Mouse (Mus musculus): ENCODE data around the gene Dhrs1.

The Dhrs1 gene

DNA sequence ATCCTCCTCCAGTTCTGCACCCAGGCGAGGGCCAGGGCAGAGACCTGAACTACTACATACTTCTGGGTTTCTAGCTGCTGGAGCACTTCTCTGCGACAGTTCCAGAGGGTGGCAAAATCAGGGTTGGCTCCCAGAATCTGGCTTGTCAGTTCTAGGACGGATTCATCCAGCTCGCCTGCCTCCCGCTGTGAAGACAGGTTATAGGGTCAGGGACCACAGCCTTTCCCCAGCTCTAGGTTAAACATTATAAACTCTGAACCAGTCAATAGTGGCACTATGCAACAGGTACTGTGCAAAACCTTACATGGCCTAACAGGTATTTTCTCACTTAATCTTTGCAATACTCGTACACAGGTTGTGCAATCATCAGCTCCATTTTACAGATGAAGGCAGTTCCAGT, 24.4 kb downstream of the Dhrs1 start:
- DNase-seq (ENCODE audit: low spot score): no peak

DNA sequence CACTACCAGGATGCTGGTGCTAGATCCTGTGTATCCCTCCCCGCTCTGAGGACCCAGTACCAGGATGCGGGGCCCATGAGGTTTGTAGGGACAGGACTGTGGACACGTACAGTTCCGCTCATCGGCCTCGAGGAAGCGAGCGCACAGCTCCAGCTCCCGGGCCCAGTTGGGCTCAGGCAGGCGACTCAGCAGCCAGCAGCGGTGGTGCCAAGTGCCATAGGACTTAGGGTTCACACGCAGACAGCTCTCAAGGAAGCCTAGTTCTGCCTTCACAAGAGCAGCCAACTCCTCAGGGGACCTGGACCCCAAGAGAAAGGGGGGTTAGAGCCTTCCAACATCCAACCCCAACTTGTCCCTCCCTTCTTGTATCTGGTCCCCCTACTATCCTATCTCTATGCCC, 24.8 kb downstream of the Dhrs1 start:
- no peak for DNase-seq (ENCODE audit: low spot score)

GRCm38 (mm10) chr14:55719737-55720136, 25.8 kb downstream of the Dhrs1 start:
- no peak for DNase-seq (ENCODE audit: low spot score)

DNA sequence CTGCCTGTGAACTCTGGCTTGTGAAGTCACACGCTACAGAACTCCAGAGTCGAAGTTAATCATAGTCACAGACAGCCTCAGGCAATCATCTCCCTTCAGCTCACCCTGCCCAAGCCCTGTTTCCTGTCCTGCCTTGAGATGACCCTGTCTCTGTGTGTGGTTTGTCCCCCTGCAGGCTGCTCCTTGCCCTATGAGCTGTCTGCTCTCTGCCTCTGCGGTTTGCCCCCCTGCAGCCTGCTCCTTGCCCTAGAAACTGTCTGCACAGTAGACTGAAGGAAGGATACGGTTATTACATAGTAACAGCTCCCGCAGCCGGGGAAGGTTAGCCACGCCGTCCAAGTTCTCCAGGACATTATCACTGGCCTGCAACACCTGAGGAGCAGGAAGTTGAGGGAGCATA, 28.6 kb downstream of the Dhrs1 start:
- no peak for DNase-seq (ENCODE audit: low spot score)

DNA sequence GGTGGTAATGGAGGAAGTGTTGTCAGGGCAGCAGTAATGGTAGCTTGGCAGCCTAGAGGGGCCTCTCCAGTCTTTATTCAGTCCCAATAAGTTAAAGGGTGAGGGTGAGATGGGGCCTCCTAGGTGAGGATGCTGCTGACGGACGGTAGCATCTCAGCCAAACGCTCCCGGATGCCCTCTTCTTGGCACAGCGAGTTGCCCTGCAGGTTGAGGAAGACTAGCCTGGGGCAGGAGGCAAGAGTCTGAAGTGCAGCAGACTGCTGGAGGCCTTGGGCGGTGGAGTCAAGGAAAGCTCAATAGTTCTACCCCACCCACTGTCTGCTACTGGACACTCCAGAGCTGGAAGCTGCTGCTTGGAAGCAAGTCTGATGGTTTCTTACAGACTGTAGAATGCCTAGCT, 29.2 kb downstream of the Dhrs1 start:
- no peak for DNase-seq (ENCODE audit: low spot score)

- DNase-seq (ENCODE audit: low spot score): no peak
Observed at GRCm38 (mm10) chr14:55714893-55715292, 30.6 kb downstream of the Dhrs1 start.

DNA sequence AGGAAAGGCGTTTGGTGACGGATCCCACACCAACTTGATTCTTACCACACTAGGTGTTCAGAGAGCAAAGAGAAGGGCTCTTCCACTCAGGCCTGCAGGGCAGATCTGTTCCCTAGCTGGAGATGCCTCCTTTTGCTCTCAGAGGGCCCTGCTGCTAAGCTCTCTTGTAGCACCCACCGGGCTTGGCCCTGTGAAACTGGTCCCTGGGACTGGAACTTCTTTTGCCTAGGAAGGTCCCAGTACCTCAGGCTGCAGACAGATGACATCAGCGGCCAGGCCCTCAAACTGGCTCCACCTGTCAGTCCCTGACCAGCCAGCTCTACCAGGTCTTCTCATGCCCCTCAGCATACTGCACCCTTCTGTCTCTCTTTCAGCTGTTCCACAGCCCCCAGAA, 31.8 kb downstream of the Dhrs1 start, which contains the start of gene Tgm1:
TSS of gene Tgm1 (minus strand) at position 198 of the 394 bp plus-strand sequence.
- DNase-seq (ENCODE audit: low spot score): no peak

DNA sequence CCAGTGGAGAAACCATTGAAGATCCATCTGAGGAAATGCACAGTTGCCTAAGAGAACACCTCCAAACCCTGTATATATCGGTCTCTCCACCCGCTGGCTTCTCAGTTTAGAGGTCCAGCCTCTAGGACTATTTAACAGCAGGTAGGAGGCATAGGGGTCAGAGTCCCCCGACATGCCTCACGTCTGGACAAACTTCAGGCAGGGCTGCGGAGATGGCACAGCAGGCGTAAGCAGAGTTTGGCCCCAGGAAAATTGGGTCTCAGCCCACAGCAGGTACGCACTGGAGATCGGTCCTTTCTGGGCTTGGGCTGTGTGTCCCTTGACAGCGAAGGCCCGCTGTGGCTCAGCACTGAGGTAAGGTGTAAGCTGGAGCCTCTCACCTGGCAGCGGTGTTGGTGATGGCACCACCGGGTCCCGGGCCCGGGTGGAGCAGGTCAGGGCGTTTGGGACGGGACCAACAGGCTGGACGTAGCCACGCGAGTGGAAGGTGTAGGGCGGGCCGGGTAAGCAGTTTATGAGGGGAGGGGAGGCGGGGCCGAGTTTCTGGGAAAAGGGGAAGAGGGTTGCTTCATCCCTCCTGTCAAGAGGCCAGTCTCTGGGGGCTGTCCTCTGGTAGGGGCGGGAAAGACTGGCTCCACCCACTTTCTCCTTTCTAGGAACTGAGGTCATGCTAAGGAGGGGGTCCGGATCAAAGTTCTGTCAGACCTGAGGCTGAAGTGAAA, 32.3 kb downstream of the Dhrs1 start:
- no peak for DNase-seq (ENCODE audit: low spot score)

DNA sequence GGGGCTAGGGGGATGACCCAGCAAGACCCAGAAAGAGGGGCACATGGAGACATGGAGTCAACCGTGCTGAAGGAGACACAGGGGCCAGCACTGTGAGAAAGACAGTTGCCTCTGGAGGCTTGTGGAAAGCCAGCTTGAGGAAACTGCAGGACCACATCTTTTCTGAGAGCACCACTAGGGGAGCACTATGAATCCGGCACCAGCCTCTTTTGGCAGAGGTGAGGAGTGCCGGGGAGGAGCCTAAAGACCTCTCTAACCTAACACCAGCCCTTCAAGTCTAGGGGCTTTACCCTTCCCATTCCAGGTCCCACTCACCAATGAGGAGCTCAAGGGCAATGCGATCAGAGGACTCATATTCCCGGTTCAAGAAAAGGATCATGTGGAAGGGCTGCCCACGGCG, 33.7 kb downstream of the Dhrs1 start:
- DNase-seq (ENCODE audit: low spot score): no peak

DNA sequence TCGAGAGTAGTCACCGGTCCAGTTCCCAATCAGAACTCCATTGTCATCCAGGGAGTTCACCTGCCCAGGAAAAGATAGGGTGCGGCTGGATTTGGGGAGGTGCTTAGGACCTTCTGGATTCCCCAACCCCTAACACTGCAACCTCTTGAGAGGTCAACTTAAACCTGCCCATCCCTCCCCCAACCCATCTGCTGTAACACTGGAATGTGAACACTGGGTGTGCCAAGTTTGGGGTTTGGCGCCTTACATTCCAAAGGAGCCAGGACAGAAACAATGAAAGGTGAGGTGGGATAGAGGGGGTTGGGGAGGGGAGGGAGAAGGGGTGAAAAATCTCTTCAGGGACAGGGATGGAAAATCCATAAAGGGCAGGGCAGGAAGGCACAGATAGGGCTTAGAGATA, 36.0 kb downstream of the Dhrs1 start:
- DNase-seq (ENCODE audit: low spot score): no peak

DNA sequence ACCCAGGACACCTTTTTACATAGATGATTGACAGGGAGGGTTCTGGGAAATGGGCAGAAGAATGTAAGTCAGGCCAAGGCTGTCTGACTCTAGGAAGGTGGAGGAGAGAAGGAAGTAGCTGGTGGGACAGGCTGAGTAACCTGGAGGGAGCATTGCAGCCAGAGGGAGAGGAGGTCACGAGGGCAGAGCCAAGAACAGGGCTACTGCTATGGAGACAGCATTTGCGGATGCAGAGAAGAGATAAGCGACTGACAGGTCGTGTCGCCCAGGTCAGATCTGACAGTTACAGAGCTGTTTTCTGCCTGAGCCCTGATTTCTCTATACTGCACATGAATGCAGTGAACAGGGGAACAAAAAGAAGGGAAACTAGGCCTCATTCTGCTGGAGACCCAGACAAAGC, 38.1 kb downstream of the Dhrs1 start:
- DNase-seq (ENCODE audit: low spot score): no peak

- DNase-seq (ENCODE audit: low spot score): no peak
Observed at GRCm38 (mm10) chr14:55706051-55706600, 39.4 kb downstream of the Dhrs1 start.

GRCm38 (mm10) chr14:55702761-55703160, 42.7 kb downstream of the Dhrs1 start:
- DNase-seq (ENCODE audit: low spot score): no peak

DNA sequence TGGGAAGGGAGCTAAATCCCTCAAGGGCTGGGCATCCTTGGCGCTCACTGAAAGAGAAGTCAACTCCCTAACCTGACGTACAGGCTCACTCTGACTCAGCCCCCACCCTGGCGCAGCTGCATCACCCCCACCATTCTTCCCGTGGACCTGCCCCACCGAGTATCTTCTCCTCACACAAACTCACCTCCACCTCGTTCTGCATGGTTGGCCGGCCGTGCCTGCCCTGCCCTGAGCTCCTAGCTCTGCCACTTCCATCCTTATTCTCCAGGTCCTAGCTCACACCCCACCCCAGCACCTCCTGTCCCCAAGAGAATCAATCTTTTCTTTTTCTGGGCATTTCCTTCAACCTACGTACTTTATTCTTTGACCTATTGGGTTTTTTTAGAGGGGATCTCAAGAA, 44.4 kb downstream of the Dhrs1 start:
- no peak for DNase-seq (ENCODE audit: low spot score)

GRCm38 (mm10) chr14:55697226-55697625, 48.3 kb downstream of the Dhrs1 start:
- DNase-seq (ENCODE audit: low spot score): no peak

GRCm38 (mm10) chr14:55689433-55689832, 56.1 kb downstream of the Dhrs1 start:
- DNase-seq (ENCODE audit: low spot score): no peak
